Mouse (Mus musculus) thymus, postnatal 4 days (tissue): ENCODE results near the gene Ano1.

ENCODE experiments used
- DNase-seq: peaks from one replicate; pipeline ENCODE4 v3.0.0; 2021

Gene Ano1

GRCm38 (mm10) chr7:144696764-144697704 lies 54.7 kb downstream of the Ano1 start:
- DNase-seq = peak; percentile 62

GRCm38 (mm10) chr7:144689855-144690254 lies 61.9 kb downstream of the Ano1 start:
- no peak for DNase-seq

- no peak for DNase-seq
Observed at GRCm38 (mm10) chr7:144689136-144689535, 62.6 kb downstream of the Ano1 start.

GRCm38 (mm10) chr7:144687663-144688381 lies 64.0 kb downstream of the Ano1 start:
- no peak for DNase-seq

GRCm38 (mm10) chr7:144684947-144685346 lies 66.8 kb downstream of the Ano1 start:
- DNase-seq = no peak

- DNase-seq = no peak
Observed at GRCm38 (mm10) chr7:144684467-144684866, 67.3 kb downstream of the Ano1 start.

- no peak for DNase-seq
Observed at GRCm38 (mm10) chr7:144680096-144680495, 71.7 kb downstream of the Ano1 start.

GRCm38 (mm10) chr7:144678241-144679030 lies 73.3 kb downstream of the Ano1 start:
- peak; percentile 11 for DNase-seq

GRCm38 (mm10) chr7:144677341-144678086 lies 74.3 kb downstream of the Ano1 start:
- DNase-seq = no peak

GRCm38 (mm10) chr7:144675632-144676031 lies 76.1 kb downstream of the Ano1 start:
- no peak for DNase-seq

GRCm38 (mm10) chr7:144669895-144670294 lies 81.9 kb downstream of the Ano1 start:
- no peak for DNase-seq

- no peak for DNase-seq
Observed at GRCm38 (mm10) chr7:144668603-144669278, 83.0 kb downstream of the Ano1 start.

- no peak for DNase-seq
Observed at GRCm38 (mm10) chr7:144667091-144667490, 84.7 kb downstream of the Ano1 start.

GRCm38 (mm10) chr7:144665585-144665984 lies 86.2 kb downstream of the Ano1 start:
- DNase-seq = no peak

- no peak for DNase-seq
Observed at GRCm38 (mm10) chr7:144663566-144663965, 88.2 kb downstream of the Ano1 start.

GRCm38 (mm10) chr7:144656261-144656967 lies 95.4 kb downstream of the Ano1 start:
- DNase-seq = peak; percentile 11

- DNase-seq = no peak
Observed at GRCm38 (mm10) chr7:144653681-144654425, 97.9 kb downstream of the Ano1 start.

GRCm38 (mm10) chr7:144647547-144647946 lies 104.2 kb downstream of the Ano1 start:
- DNase-seq = no peak

- no peak for DNase-seq
Observed at GRCm38 (mm10) chr7:144640817-144641216, 111.0 kb downstream of the Ano1 start.

- DNase-seq = no peak
Observed at GRCm38 (mm10) chr7:144636000-144636399, 115.8 kb downstream of the Ano1 start.
